Mouse (Mus musculus): ENCODE measurements around the gene Lcn10. TPM values are rescaled to one million over a fixed set of nuclear protein-coding genes. Genes with fewer than 3 reads are reported as not detected.
"Not testable (repeated sequence)": the region's sequence is repeated elsewhere in the genome, so short reads cannot be mapped to it uniquely, and the experiment has no call there.

Lcn10 gene
- not detected for total RNA-seq (2021)

GRCm38 (mm10) chr2:25682426-25682825, at the start of gene Lcn10:
Lcn10 (plus strand) TSS chr2:25682726.
- intact Hi-C loops (cut with DNase I), result no loop called here
- no peak for DNase-seq (ENCODE audit: low spot score in 2 of 2)

- intact Hi-C loops (cut with DNase I), result no loop called here
- DNase-seq (ENCODE audit: low spot score in 2 of 2), result no peak
Observed at GRCm38 (mm10) chr2:25633616-25634015, 48.9 kb upstream of the Lcn10 start.

DNA sequence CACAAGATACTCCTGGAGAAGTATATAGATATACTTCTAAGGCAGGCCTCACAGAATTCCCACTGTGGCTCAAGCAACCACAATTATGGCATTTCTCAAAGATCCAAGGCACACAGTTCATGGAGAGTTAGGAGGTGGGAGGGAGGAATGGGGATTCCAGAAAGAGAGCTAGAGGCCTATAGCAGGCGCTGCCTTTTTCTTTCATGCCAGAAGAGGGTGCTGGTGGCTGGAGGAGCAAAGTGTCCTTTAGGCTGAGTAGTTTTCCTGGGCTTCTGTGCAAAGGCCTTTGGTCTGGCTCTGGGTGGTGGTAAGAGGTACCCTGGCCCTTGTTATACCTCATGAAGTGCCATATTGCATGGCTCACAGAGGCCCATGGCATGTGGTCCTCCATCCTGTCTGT, 48.5 kb upstream of the Lcn10 start:
- intact Hi-C loops (cut with DNase I), result no loop called here
- no peak for DNase-seq (ENCODE audit: low spot score in 2 of 2)

DNA sequence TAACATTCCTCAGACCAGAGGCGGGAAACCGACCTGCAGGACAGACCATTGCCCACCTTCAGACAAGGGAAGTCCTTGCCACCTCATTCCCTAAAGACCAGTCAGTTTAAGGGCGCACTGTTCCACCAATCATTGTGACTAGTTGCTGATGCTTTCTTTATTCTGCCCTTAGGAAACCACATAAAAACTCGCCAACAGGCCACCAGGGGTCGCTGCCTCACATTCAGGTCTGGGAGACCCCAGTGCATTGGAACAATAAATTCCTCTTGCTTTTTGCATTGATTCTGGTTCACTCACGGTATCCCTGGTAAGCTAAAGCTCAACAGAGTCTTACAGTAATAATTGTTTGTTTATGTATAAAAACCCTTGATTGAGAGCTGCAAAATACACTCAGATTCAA, 42.6 kb upstream of the Lcn10 start:
- intact Hi-C loops (cut with DNase I), result no loop called here
- DNase-seq (ENCODE audit: low spot score in 2 of 2), result no peak

GRCm38 (mm10) chr2:25652902-25653301, 29.6 kb upstream of the Lcn10 start, which contains the start of gene Lcn8:
Lcn8 (plus strand) TSS chr2:25653120.
- DNase-seq (ENCODE audit: low spot score in 2 of 2), result no peak

GRCm38 (mm10) chr2:25654502-25654901, 28.0 kb upstream of the Lcn10 start:
- no peak for DNase-seq (ENCODE audit: low spot score in 2 of 2)
- intact Hi-C loops (cut with DNase I), result no loop called here

More at GRCm38 (mm10) chr2:25652902-25653301, 29.6 kb upstream of the Lcn10 start, which contains the start of gene Lcn8:
- intact Hi-C loops (cut with DNase I), result no loop called here

GRCm38 (mm10) chr2:25656691-25657090, 25.8 kb upstream of the Lcn10 start:
- DNase-seq (ENCODE audit: low spot score in 2 of 2), result peak in 1 of 2 experiments; percentile 14
- intact Hi-C loops (cut with DNase I), result no loop called here

DNA sequence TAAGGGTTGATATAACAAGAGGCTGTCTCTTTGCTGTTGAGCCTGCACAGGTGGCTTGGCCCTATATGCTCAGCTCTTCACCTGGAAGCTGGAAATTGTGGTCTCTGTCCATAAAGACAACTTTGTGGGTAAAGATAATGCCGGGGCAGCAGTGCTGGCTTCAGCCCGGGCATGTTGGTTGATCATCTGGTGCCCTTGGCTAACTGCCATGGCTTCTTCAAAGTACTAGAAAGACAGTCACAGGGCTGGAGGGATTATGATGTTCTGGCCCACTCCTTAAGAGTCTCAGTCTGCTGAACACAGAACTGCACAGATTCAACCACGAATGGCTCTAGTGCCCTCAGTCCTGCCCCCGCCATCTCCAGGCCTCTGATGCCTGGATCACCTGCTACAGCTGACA, 25.3 kb upstream of the Lcn10 start:
- intact Hi-C loops (cut with DNase I), result no loop called here

DNA sequence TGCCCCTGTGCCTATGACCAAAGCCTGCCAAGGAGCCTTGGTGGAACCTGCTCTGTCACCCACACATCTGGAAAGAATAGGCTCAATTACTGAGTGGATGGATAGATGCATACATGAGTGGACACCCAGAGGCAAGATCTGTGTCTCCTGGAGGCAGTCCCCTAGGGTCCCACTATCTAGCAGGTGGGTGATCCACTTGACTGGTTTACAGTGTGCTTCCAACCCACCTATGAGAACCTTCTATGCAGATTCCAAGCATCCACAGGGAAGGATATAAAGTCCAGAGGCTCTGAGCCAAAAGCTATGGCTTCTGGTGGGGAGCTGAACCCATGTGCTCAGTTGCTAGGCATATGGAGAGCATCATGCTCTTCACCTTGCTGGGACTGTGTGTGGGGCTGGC, 24.9 kb upstream of the Lcn10 start, which contains the start of gene Lcn5:
Gene Lcn5 (plus strand): TSS at position 301 of the 400 bp plus-strand sequence.
- no peak for DNase-seq (ENCODE audit: low spot score in 2 of 2)
- intact Hi-C loops (cut with DNase I), result no loop called here

More for the DNA sequence above, 25.3 kb upstream of the Lcn10 start:
- DNase-seq (ENCODE audit: low spot score in 2 of 2), result no peak

DNA sequence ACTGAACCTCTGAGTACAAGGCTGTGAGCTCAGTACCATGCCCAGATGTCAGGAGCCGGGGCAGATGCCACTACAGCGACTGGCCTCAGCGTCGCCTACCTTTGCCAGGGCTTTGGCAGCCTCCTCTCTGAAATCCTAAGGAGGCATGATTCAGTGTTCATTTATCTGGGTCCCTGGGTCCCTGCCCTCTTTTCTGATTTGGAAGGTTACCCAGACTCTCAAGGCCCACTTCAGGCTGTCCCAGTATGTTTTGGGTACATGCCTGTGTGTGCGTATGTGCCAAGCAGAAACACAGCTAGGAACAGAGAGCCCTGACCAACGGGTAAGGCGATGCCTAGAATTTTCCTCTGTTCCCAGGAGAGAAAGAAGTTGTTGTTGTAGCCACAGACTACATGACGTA, 22.2 kb upstream of the Lcn10 start:
- DNase-seq (ENCODE audit: low spot score in 2 of 2), result no peak
- intact Hi-C loops (cut with DNase I), result loop anchor here (10.0 kb wide), 1 partner anchor 455 kb away; no protein-coding TSS in a partner anchor

- intact Hi-C loops (cut with DNase I), result loop anchor here (10.0 kb wide), 1 partner anchor 453 kb away; no protein-coding TSS in a partner anchor
- no peak for DNase-seq (ENCODE audit: low spot score in 2 of 2)
Observed at GRCm38 (mm10) chr2:25661245-25661970, 21.1 kb upstream of the Lcn10 start.

- DNase-seq (ENCODE audit: low spot score in 2 of 2), result no peak
- intact Hi-C loops (cut with DNase I), result loop anchor here (10.0 kb wide), 1 partner anchor 451 kb away; no protein-coding TSS in a partner anchor
Observed at GRCm38 (mm10) chr2:25663511-25663910, 19.0 kb upstream of the Lcn10 start.

GRCm38 (mm10) chr2:25664125-25664524, 18.4 kb upstream of the Lcn10 start:
- DNase-seq (ENCODE audit: low spot score in 2 of 2), result no peak
- intact Hi-C loops (cut with DNase I), result loop anchor here (10.0 kb wide), 1 partner anchor 451 kb away; no protein-coding TSS in a partner anchor

DNA sequence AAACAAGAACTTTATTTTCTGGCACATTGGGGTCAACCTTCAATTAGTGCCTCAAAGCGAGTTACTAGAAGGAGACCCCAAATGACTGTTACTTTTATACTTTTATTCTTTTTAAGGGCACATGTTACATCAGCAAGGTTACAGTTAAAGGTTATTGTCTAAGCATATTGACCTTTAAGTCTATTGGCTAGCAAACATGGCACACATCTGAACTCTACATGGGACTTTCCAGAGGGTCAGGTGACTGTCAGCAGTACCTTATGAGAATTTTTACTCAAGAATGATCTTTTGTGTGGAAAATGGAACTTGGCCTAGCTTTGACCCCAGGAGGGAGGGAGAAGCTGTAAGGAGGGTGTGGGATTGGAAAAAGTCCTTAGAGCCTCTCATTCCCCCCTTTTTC, 16.0 kb upstream of the Lcn10 start:
- intact Hi-C loops (cut with DNase I), result loop anchor here (10.0 kb wide), 1 partner anchor 448 kb away; no protein-coding TSS in a partner anchor
- DNase-seq (ENCODE audit: low spot score in 2 of 2), result no peak

- intact Hi-C loops (cut with DNase I), result no loop called here
Observed at GRCm38 (mm10) chr2:25676486-25676885, 6.0 kb upstream of the Lcn10 start, which contains the start of gene Lcn6. Lcn6 (plus strand) TSS chr2:25676786.

GRCm38 (mm10) chr2:25679559-25679958, 3.0 kb upstream of the Lcn10 start:
- intact Hi-C loops (cut with DNase I), result no loop called here
- no peak for DNase-seq (ENCODE audit: low spot score in 2 of 2)

More at GRCm38 (mm10) chr2:25676486-25676885, 6.0 kb upstream of the Lcn10 start, which contains the start of gene Lcn6:
- no peak for DNase-seq (ENCODE audit: low spot score in 2 of 2)

GRCm38 (mm10) chr2:25686941-25687340, 4.4 kb downstream of the Lcn10 start:
- intact Hi-C loops (cut with DNase I), result no loop called here
- no peak for DNase-seq (ENCODE audit: low spot score in 2 of 2)

GRCm38 (mm10) chr2:25694605-25695004, 12.1 kb downstream of the Lcn10 start:
- peak; percentile 30 to 40 for DNase-seq (ENCODE audit: low spot score in 2 of 2)
- intact Hi-C loops (cut with DNase I), result no loop called here

DNA sequence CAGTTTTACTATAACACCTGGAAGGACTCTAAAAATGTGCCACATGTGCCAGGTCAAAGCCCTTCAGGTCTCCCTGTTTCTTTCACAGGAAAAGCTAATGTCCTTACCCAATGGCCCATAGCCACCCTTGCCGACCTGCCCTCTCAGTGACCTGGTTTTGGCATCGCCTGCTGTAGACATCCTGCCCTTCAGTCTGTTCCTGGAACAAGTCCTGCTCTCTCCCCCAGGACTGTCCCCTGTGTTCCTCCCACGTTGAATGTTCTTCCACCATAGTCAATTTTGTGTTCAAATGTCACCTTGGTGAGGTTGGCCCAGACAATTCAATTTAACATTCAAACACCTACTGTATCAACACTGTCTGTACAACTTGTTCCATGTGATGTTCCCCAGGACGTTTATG, 14.4 kb downstream of the Lcn10 start:
- intact Hi-C loops (cut with DNase I), result no loop called here
- no peak for DNase-seq (ENCODE audit: low spot score in 2 of 2)

- no peak for DNase-seq (ENCODE audit: low spot score in 2 of 2)
- intact Hi-C loops (cut with DNase I), result loop anchor here (2.0 kb wide), 1 partner anchor 54 kb away; no protein-coding TSS in a partner anchor
Observed at GRCm38 (mm10) chr2:25698696-25699095, 16.2 kb downstream of the Lcn10 start.

GRCm38 (mm10) chr2:25699743-25700142, 17.2 kb downstream of the Lcn10 start, which contains the start of gene Obp2a:
Obp2a (plus strand) TSS chr2:25700043.
- intact Hi-C loops (cut with DNase I), result loop anchor here (2.0 kb wide), 1 partner anchor 53 kb away; no protein-coding TSS in a partner anchor
- DNase-seq (ENCODE audit: low spot score in 2 of 2), result not testable (repeated sequence)
